Mouse (Mus musculus) urinary bladder, postnatal 25 days (tissue): Measurements from ENCODE around the gene Ovol2.

Experiments
- DNase-seq: peaks from one replicate; pipeline ENCODE4 v3.0.0; 2022; ENCODE audit warnings: low spot score

Gene Ovol2

DNA sequence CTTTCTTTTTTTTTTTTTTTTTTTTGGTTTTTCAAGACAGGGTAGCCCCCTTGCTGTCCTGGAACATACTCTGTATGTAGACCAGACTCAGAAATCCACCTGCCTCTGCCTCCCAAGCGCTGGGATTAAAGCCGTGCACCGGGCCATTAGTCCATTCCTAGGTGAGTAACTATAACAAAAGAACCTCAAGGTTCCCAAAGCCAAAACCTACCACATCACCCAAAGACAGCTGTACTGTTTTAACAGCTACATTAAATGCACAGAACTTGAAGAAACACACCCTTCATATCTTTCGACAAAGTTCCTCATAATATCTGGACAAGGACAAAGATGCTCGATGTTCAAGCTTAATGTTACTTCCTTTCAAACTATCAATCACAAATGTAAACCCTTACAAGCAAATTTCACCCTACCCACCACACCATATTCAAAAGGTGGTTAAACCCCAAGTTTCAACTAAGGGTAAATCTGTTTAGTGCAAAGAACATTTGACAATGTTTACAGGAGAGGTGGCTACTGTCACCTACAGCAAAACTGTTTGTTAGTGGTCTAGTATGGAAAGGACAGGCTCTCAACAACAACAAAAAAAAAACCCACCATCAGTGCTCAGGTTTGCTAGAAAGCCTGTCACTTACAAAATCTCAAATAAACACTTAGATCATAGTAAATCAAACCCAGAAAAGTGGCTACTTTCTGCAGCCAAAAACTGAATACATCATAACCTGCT, 64.8 kb downstream of the Ovol2 start:
- no peak for DNase-seq

DNA sequence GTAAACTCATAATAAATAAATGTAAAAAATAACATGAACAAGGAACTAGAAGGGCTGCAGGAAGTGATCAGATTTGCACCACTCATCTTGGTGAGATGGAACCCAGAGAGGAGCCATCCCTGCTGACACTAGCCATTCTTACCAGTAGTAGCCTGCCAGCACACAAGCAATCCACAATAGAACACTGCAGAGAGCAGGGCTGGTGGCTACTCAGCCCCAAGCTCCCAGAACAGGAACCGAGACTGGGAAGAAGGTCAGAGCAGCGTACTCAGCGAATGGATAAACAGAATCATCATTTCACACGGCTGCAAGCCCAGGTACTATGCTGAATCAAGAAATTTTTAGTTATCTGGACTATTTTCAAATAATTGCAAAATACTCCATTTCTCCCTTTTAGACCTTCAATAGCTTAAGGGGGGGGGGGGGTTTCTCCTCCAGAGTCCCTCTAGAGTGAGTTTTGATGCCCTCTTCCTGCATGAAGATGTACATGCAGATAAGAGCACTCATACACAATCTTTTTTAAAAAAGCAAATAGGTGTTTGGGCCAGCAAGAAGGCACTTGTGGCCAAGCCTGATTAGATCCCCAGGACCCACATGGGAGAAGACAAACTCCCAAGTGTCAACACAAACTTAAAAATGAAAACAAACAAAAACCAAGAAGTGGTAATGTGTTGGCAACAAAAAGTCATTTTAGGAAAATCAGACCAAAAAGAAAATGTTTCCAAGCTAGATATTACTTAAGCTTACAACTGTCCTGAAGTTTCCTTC, 65.8 kb downstream of the Ovol2 start:
- DNase-seq = no peak

DNA sequence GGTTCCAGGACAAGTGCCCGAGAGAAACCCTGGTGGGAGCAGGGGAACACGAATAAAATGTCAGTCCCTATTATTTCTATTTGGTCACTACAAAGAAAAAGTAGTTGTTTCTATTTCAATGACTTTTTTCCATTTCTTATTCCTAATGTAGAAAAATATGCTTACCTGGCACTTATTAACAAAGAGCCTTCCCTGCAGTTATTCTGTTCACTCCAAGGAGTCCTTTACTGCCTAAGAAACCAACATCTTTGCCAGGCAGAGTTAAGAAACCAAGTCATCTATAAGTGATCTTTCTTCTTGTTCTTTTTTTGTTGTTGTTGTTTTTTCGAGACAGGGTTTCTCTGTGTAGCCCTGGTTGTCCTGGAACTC, 66.8 kb downstream of the Ovol2 start:
- no peak for DNase-seq

DNA sequence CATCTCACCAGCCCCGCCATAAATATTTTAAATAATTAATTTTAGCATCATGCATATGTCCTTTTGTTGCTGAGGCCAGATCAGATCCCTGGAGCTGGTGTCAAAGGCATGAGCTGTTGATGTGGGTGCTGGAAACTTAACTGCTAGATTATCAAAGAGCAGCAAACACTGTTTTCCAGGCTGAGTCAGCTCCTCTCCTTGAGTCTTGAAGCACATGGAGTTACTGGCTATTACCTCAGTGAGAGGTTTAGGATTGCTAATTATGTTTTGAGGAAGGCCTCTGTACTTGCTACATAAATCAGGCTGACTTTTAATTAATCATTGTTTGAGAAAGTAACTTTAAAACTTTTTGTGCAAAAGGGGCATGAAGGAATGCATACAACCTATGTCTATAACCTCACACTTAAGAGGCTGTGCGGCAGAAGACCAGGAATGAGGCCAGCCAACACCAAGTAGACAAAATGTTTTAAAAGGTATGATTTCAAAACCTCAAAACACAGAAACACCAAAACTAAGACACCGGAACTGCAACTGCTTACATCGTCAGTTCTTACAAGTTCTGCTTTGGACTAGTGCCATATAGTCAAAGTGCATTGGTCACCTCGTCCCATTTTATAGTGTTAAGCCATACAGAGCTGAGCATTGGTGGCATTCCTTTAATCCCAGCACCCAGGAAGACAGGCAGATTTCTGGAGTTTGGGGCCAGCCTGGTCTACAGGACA, 67.4 kb downstream of the Ovol2 start:
- DNase-seq = no peak

DNA sequence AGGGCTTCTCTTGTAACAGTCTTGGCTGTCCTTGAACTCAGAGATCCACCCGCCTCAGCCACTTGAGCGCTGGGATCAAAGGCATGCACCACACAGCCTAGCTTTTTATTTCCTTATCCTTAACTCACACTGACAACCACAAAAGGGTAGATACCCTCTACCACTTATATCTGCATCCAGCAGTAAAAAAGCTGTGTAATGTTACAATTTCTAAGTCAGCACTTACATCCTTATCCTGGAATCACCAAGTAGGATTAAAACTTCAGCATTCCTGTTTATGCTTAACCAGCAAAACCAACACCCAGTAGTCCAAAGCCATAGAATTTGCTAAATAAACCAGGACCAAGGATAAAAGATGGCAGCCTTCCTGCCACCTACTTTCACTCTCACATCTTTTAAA, 69.1 kb downstream of the Ovol2 start:
- no peak for DNase-seq
